Mouse (Mus musculus) B cell, adult (primary cell): ENCODE measurements around the gene Slc27a4. TPM values are rescaled to one million over a fixed set of nuclear protein-coding genes. Genes with fewer than 3 reads are reported as not detected.

Experiments used
- total RNA-seq: library from RNA; stranded (reverse); gene quantifications from 4 replicates; pipeline ENCODE4 v1.2.4, GENCODE M21; 2023; ENCODE audit not compliant: inconsistent age

The Slc27a4 gene
- 12.1 to 15.4 TPM (median 13.3 TPM) in 4 replicates for total RNA-seq

GRCm38 (mm10) chr2:29802075-29802826, at the start of gene Slc27a4:
Slc27a4 (plus strand) TSS chr2:29802634.

GRCm38 (mm10) chr2:29787104-29787917, 15.1 kb upstream of the Slc27a4 start, which contains the start of gene Coq4:
Coq4 (plus strand) TSS chr2:29787493.

GRCm38 (mm10) chr2:29787937-29788681, 14.3 kb upstream of the Slc27a4 start, which contains the start of gene Trub2:
Trub2 (minus strand) TSS chr2:29788502.

GRCm38 (mm10) chr2:29820025-29820817, 17.8 kb downstream of the Slc27a4 start, which contains the start of gene Urm1:
Urm1 (plus strand) TSS chr2:29820075.

Other genes with a start within 250 kb of the Slc27a4 start
- 145 to 160 TPM (median 153 TPM) in 4 replicates for gene Rapgef1, start 182.9 kb upstream of the Slc27a4 start, total RNA-seq
- 0.48 TPM in 1 of 4 replicates, not detected in the others for gene Gm13420, start 50.9 kb upstream of the Slc27a4 start, total RNA-seq
- gene Gm13547, start 43.3 kb upstream of the Slc27a4 start, total RNA-seq = not detected in 4 replicates
- 6.1 to 13.0 TPM (median 7.6 TPM) in 4 replicates for gene Coq4, start 15.1 kb upstream of the Slc27a4 start, total RNA-seq
- 35.3 to 56.4 TPM (median 49.2 TPM) in 4 replicates for gene Trub2, start 14.1 kb upstream of the Slc27a4 start, total RNA-seq
- 36.7 to 52.5 TPM (median 44.9 TPM) in 4 replicates for gene Urm1, start 17.4 kb downstream of the Slc27a4 start, total RNA-seq
- 2.1 to 4.4 TPM (median 2.4 TPM) in 4 replicates for gene Cercam, start 66.5 kb downstream of the Slc27a4 start, total RNA-seq
- 100 to 126 TPM (median 103 TPM) in 4 replicates for gene Odf2, start 86.6 kb downstream of the Slc27a4 start, total RNA-seq
- gene Gle1, start 132.8 kb downstream of the Slc27a4 start, total RNA-seq = 67.7 to 79.2 TPM (median 77.4 TPM) in 4 replicates
- 255 to 325 TPM (median 308 TPM) in 4 replicates for gene Sptan1, start 162.9 kb downstream of the Slc27a4 start, total RNA-seq
- 2.5 to 4.4 TPM (median 2.8 TPM) in 4 replicates for gene Wdr34, start 246.2 kb downstream of the Slc27a4 start, total RNA-seq